Mouse (Mus musculus) intestine, embryonic 15.5 days (tissue): ENCODE measurements at regions not wholly inside any gene's neighbourhood (a gene's known extent, or its start where the extent isn't known, plus 50 kb on each side); places are given as distances from the start of the nearest gene placed in this dataset.
"Not testable (repeated sequence)": the region's sequence is repeated elsewhere in the genome, so short reads cannot be mapped to it uniquely, and the experiment has no call there.

ENCODE experiments used
- ATAC-seq: fragments of 200-750 bp; cut with Nextera tagmentation; 2 replicates; pipeline ENCODE4 v1.8.0; 2017; ENCODE audit warnings: moderate TSS enrichment, moderate library complexity
- H3K27ac ChIP-seq: fragments of 300-500 bp; sonication (generic); 2 replicates; pipeline ENCODE4 v1.5.1; 2015; ENCODE audit warnings: mild to moderate bottlenecking, inconsistent platforms
- H3K27me3 ChIP-seq: fragments of 300-500 bp; sonication (generic); replicated peaks from 2 replicates; pipeline ENCODE4 v1.6.1; 2015; ENCODE audit warnings: inconsistent platforms
- H3K36me3 ChIP-seq: fragments of 300-500 bp; sonication (generic); 2 replicates; pipeline ENCODE4 v1.6.1; 2015; ENCODE audit warnings: inconsistent platforms
- H3K4me1 ChIP-seq: fragments of 300-500 bp; sonication (generic); replicated peaks from 2 replicates; pipeline ENCODE4 v1.6.1; 2015; ENCODE audit warnings: inconsistent platforms
- H3K4me2 ChIP-seq: fragments of 300-500 bp; sonication (generic); replicated peaks from 2 replicates; pipeline ENCODE4 v1.6.1; 2015; ENCODE audit warnings: mild to moderate bottlenecking, inconsistent platforms
- H3K4me3 ChIP-seq: fragments of 300-500 bp; sonication (generic); replicated peaks from 2 replicates; pipeline ENCODE4 v1.5.1; 2015; ENCODE audit warnings: inconsistent platforms
- H3K9ac ChIP-seq: fragments of 300-500 bp; sonication (generic); 2 replicates; pipeline ENCODE4 v1.6.1; 2015; ENCODE audit warnings: inconsistent platforms
- H3K9me3 ChIP-seq: fragments of 300-500 bp; sonication (generic); 2 replicates; pipeline ENCODE4 v1.6.1; 2016; ENCODE audit warnings: inconsistent platforms
- WGBS: fragments of 180-500 bp; shearing (Covaris S2); methylation state at CpG from one replicate; pipeline ENCODE4 v1.1.7; 2015; 5-methylcytosine and 5-hydroxymethylcytosine counted together

DNA sequence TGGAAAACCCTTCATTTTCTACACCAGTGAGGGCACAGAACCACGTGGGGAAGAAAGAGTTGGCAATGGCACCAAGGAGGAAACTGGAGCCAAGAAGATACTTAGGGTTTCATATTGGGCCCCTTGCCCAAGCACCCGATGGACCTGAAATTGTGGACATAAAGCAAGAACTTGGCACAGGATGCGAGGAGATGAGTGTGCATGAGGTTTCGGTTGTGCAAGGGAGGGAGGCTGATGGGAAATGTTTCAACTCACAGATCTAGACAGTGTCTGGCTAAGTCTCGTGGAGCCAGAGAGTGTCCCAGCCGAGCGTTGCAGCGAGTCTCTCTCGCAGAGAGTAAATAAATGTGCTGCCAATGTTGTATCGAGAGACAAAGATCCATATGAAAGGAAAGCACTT is 323.4 kb upstream of the Maf start:
- no peak overlapping the region for H3K27ac ChIP-seq
- no peak overlapping the region for H3K4me2 ChIP-seq
- H3K27me3 ChIP-seq: no peaks in the 10 kb centered on the region
- no peak overlapping the region for H3K9ac ChIP-seq
- H3K4me3 ChIP-seq: no peak overlapping the region
- H3K36me3 ChIP-seq: no peaks in the 10 kb centered on the region
- no peaks in the 10 kb centered on the region for H3K4me1 ChIP-seq
- 83% methylated on average over 10 of the region's 10 CpGs for WGBS
- no peak for ATAC-seq
- H3K9me3 ChIP-seq: no peaks in the 10 kb centered on the region

DNA sequence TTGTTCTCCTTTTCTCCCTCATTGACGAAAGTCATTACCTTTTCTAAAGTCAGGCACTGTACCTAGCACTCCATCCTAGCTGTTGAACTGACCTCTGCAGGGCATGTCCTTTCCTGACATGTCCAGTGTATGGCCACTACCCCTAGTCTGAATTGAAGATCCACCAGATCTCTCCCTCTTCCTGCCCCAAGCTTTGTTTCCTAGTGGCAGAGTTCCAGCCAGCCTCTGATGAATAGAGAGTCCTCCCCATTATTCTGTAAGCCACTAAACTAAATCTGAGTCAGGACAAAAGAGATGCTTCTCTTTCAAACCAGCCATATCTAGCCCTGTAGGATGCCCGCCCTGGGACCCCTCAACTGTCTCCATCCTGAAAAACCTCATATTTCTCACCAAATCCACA is 317.7 kb upstream of the Maf start:
- H3K36me3 ChIP-seq: no peaks in the 10 kb centered on the region
- H3K4me2 ChIP-seq: no peak overlapping the region
- no peak for ATAC-seq
- 86% methylated on average over 2 of the region's 2 CpGs for WGBS
- H3K27ac ChIP-seq: no peak overlapping the region
- H3K9ac ChIP-seq: no peak overlapping the region
- no peaks in the 10 kb centered on the region for H3K4me1 ChIP-seq
- H3K27me3 ChIP-seq: no peaks in the 10 kb centered on the region
- no peaks in the 10 kb centered on the region for H3K9me3 ChIP-seq
- H3K4me3 ChIP-seq: no peak overlapping the region

DNA sequence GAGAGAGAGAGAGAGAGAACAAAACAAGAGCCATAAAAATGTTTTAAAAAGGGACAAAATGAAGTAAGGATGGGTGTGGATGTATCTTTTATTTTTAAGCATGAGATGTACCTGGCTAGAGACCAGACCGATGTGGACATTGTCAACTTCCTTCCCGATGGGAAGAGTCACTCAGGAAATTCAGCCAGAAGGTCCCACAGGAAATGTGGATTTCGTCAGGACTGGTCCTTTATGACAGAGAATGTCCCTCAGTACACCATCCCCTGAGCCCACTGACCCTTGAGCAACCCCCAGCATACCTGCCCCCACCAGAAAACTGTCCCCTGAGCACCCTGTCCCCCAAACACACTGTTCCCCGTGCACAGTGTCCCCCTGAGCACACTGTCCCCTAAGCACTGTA is 317.2 kb upstream of the Maf start:
- Histone ChIP-seq H3K4me2 (no peak overlapping the region), H3K9me3 (no peaks in the 10 kb centered on the region), H3K4me1 (no peaks in the 10 kb centered on the region), H3K36me3 (no peaks in the 10 kb centered on the region), H3K27me3 (no peaks in the 10 kb centered on the region), H3K9ac (no peak overlapping the region), H3K4me3 (no peak overlapping the region), H3K27ac (no peak overlapping the region)
- no peak for ATAC-seq
- WGBS: 74% methylated on average over 4 of the region's 4 CpGs

DNA sequence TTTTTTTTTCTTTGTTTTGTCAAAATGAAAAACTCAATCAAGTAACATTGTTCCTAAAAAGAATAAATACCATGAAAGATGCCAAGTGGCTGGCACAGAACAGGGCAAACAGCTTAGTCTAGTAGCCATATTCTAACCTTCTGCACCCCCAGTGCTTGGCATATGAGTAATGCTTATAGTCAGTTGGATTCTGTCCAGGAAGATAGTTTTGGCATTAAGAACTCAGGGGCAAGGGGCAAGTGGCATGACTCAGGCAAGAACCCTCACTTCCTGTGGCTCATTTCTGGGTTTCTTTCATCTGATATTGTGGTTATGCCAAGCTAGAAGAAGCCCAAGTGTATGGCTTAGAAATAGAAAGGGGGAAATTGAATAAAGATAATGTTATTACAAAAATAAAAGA is 314.1 kb upstream of the Maf start:
- no peak overlapping the region for H3K4me2 ChIP-seq
- H3K4me1 ChIP-seq: no peaks in the 10 kb centered on the region
- H3K36me3 ChIP-seq: no peaks in the 10 kb centered on the region
- no peaks in the 10 kb centered on the region for H3K9me3 ChIP-seq
- no peaks in the 10 kb centered on the region for H3K27me3 ChIP-seq
- ATAC-seq: no peak
- H3K9ac ChIP-seq: no peak overlapping the region
- no peak overlapping the region for H3K27ac ChIP-seq
- no peak overlapping the region for H3K4me3 ChIP-seq

DNA sequence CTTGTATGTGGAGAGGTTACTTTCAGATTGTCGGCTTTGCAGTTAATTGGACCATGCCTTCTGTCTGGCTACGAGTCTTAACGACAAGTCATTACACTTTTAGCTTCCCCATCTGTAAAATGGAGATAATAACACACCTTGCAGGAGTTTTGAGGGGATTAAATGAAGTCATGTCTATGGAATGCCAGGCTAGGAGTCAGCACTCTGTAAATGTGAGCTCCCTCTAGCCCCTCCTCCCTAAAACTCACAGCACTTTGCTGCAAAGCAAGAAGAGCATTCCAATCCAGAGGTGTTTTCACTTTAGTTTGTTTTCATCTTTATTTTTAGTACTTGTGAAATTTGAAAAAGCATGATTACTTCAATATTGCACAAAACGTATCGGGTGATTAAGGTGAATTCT is 287.7 kb upstream of the Maf start:
- Histone ChIP-seq H3K9ac (no peak overlapping the region), H3K4me2 (no peak overlapping the region), H3K9me3 (no peaks in the 10 kb centered on the region), H3K4me1 (no peaks in the 10 kb centered on the region), H3K27me3 (no peaks in the 10 kb centered on the region), H3K27ac (no peak overlapping the region), H3K36me3 (no peaks in the 10 kb centered on the region), H3K4me3 (no peak overlapping the region)
- 70% methylated on average over 5 of the region's 5 CpGs for WGBS
- ATAC-seq: no peak

DNA sequence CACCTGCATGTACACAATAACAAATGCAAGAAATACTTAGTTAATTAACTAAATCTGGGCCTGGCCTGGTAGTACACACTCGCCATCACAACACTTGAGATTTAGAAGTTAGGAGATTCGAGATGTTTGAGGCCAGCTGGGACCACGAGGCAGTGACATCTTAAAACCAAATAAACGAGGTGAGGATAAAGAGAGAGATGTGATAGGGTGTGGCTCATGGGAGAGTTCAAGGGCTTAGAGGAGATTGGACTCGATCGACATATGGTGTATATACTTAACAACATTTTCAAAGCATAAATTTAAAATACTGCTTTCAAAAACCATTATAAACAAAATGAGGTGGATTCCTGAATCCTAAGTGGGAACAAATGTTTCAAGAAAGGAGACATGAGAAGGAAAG is 284.4 kb upstream of the Maf start:
- H3K27ac ChIP-seq: no peak overlapping the region
- H3K4me1 ChIP-seq: no peaks in the 10 kb centered on the region
- WGBS: 74% methylated on average over 6 of the region's 6 CpGs
- no peak overlapping the region for H3K4me2 ChIP-seq
- no peak overlapping the region for H3K4me3 ChIP-seq
- no peak for ATAC-seq
- H3K9ac ChIP-seq: no peak overlapping the region
- no peaks in the 10 kb centered on the region for H3K9me3 ChIP-seq
- H3K36me3 ChIP-seq: no peaks in the 10 kb centered on the region
- no peaks in the 10 kb centered on the region for H3K27me3 ChIP-seq

DNA sequence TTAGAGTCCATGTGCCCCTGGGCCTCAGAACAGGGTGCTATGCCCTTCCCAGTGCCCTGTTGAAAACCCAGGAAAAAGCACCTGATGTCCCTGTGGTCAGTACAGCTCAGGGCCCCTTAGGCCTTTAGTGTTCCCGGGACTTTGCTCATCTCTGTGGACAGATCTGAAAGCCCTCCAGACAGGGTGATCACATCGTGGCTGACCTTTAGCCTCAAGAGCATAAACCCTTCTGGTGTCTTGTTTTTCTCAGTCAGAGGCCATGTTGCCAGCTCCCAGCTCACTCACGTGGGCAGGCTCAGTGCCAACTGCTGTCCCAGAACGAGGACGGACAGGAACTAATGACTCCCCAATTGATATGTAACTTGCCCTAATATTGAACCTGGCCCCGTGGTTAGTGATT is 275.8 kb upstream of the Maf start:
- Histone ChIP-seq H3K36me3 (no peaks in the 10 kb centered on the region), H3K4me3 (no peak overlapping the region), H3K4me2 (no peak overlapping the region), H3K27ac (no peak overlapping the region), H3K27me3 (no peaks in the 10 kb centered on the region), H3K4me1 (no peaks in the 10 kb centered on the region), H3K9ac (no peak overlapping the region), H3K9me3 (no peaks in the 10 kb centered on the region)
- peak; percentile 48; the same call in 1 of the 2 replicates for ATAC-seq
- 52% methylated on average over 6 of the region's 6 CpGs for WGBS

DNA sequence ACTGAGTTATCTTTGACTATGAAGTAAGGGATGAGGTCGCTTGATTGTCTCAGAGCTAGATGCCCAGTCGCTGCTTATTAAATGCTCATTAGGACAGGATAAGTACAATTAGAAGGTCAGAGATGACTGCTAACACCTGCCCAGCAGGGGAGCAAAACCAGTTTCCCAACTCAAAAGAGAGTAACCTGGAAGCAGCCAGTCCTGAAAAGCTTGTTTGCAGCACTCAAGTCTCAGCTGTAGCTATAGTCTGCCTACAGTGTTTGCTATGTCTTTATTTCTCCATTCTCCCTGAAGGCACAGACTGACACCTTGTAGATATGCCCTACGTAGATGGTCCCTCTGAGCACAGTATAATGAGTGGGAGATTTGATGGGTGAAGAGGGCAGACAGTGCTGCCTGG is 274.7 kb upstream of the Maf start:
- H3K4me2 ChIP-seq: no peak overlapping the region
- 72% methylated on average over 3 of the region's 3 CpGs for WGBS
- no peaks in the 10 kb centered on the region for H3K27me3 ChIP-seq
- no peak overlapping the region for H3K4me3 ChIP-seq
- no peak overlapping the region for H3K9ac ChIP-seq
- ATAC-seq: no peak
- no peak overlapping the region for H3K27ac ChIP-seq
- H3K9me3 ChIP-seq: no peaks in the 10 kb centered on the region
- H3K36me3 ChIP-seq: no peaks in the 10 kb centered on the region
- no peaks in the 10 kb centered on the region for H3K4me1 ChIP-seq

DNA sequence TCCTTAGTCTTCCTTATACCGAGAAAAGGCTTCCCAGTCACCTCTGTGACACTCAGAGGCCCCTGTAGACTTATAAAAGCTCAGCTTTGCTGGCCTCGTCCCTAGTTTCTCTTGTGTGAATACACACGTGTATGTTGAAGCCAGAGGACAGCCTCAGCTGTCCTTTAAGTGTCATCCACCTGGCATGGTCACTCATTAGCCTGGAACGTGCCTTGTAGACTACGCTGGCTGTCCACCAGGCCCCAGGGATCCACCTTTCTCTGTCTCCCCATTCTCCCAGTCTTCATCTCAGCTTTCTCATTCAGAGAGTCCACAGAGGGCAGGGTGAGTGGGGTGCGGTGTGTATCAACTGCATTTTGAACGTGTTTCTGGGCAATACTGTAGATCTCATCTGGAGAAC is 273.8 kb upstream of the Maf start:
- no peak overlapping the region for H3K27ac ChIP-seq
- no peak for ATAC-seq

DNA sequence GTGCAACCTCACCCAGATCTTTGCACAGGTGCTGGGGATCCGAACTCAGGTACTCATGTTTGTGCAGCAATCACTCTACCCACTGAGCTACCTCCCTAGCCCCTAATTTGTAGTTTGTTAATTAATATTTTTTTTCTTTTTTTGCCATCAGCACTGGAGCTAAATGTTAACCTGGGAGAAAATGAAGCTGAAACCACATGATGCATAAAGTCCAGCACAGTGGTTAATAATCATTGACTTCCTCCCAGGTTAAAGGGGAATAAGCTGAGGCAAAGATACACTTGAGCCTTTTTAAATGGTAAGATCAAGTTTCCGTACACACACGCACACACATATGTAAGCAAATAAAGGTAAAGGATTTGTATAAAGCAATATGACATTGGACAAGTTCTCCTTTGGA is 273.0 kb upstream of the Maf start:
- Histone ChIP-seq H3K4me2 (no peak overlapping the region), H3K4me1 (no peaks in the 10 kb centered on the region), H3K9ac (no peak overlapping the region), H3K36me3 (no peaks in the 10 kb centered on the region), H3K9me3 (no peaks in the 10 kb centered on the region), H3K27me3 (no peaks in the 10 kb centered on the region), H3K4me3 (no peak overlapping the region), H3K27ac (no peak overlapping the region)
- WGBS: 89% methylated on average over 3 of the region's 3 CpGs
- no peak for ATAC-seq

More for the DNA sequence above, 273.8 kb upstream of the Maf start:
- no peaks in the 10 kb centered on the region for H3K9me3 ChIP-seq
- no peaks in the 10 kb centered on the region for H3K36me3 ChIP-seq
- no peak overlapping the region for H3K4me3 ChIP-seq
- no peaks in the 10 kb centered on the region for H3K4me1 ChIP-seq
- H3K9ac ChIP-seq: no peak overlapping the region
- no peaks in the 10 kb centered on the region for H3K27me3 ChIP-seq
- WGBS: 84% methylated on average over 7 of the region's 7 CpGs
- H3K4me2 ChIP-seq: no peak overlapping the region

DNA sequence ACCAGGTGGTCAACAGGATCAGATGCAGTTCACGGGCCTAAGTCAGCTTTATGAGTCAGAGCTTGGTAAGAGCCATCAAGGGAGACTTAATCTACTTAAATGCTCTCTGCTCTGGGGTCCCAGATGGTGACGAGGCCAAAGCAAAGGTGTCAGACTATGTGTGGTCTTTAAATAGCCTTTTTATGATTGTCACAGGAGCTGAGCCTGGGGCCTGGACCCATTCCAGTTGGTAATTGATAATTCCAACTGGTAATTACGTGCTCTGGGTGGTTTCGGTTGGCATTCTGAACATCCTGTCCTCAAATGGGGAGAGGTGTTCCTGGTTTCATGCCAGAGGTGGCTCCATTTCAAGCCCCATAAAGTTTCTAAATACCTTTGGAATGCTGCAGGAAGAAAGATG is 269.6 kb upstream of the Maf start:
- Histone ChIP-seq H3K9ac (no peak overlapping the region), H3K4me1 (no peaks in the 10 kb centered on the region), H3K36me3 (no peaks in the 10 kb centered on the region), H3K4me2 (no peak overlapping the region), H3K27ac (no peak overlapping the region), H3K9me3 (no peaks in the 10 kb centered on the region), H3K4me3 (no peak overlapping the region), H3K27me3 (no peaks in the 10 kb centered on the region)
- no peak for ATAC-seq
- 73% methylated on average over 4 of the region's 4 CpGs for WGBS

DNA sequence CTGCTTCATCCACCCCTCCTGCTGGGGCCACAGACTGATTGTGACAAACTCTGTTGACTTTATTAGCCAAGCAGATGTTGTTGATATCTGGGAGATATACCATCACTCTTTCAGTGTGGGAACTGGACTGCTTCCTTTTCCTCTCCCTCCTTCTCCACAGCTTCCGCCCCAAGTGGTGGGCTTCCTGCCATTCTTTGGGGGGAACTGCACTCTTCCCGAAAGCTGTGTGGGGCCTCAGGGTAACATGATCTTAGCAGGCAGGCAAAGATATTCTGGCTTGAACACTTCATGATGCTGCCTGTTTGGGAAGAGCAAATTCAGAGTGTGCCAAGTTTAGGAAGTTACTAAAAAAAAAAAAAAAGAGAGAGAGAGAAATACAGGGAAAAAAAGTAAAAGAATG is 267.1 kb upstream of the Maf start:
- no peaks in the 10 kb centered on the region for H3K9me3 ChIP-seq
- H3K4me3 ChIP-seq: no peak overlapping the region
- H3K4me2 ChIP-seq: no peak overlapping the region
- 35% methylated on average over 2 of the region's 2 CpGs for WGBS
- no peaks in the 10 kb centered on the region for H3K36me3 ChIP-seq
- no peak overlapping the region for H3K9ac ChIP-seq
- H3K27me3 ChIP-seq: no peaks in the 10 kb centered on the region
- H3K27ac ChIP-seq: no peak overlapping the region
- ATAC-seq: peak; percentile 14; the same call in 1 of the 2 replicates
- H3K4me1 ChIP-seq: no peaks in the 10 kb centered on the region

DNA sequence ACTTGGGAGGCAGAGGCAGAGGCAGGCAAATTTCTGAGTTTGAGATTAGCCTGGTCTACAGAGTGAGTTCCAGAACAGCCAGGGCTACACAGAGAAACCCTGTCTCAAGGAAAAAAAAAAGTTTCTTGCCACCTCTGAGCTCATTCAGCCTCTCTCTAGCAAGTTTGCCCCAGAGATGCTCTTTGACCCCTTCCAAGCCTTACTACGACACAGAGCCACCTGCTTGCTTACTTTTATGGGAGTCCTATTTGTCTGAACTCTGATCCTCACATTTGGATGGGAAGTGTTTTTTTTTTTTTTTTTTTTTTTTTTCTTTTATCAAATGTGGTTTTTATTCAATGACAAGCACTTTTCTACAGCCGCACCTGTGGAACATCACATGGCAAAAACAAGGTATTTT is 263.8 kb upstream of the Maf start:
- not testable (repeated sequence) for H3K27ac ChIP-seq, H3K36me3 ChIP-seq, H3K27me3 ChIP-seq, H3K4me2 ChIP-seq, H3K4me3 ChIP-seq, H3K4me1 ChIP-seq, H3K9me3 ChIP-seq, H3K9ac ChIP-seq
- WGBS: 65% methylated on average over 2 of the region's 2 CpGs
- ATAC-seq: peak; percentile 90

DNA sequence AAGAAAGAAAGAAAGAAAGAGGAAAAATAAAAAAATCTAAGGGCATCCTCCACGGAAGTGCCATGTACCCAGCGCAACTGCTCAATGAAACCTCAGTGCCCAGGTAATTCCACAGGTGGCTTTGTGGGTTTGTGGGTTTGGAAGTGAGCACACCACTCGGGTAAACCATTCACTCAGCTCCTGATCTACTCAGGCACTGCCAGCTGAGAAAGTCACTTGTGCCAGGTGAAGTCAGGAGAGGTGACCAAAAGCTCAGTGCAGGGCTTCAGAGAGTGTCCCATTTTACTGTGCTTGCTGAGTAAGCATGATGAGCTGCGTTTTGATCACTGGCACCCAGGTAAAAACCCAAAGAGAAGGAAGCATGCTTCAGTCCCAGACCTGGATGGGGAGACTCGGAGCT is 260.5 kb upstream of the Maf start:
- Histone ChIP-seq H3K36me3 (no peaks in the 10 kb centered on the region), H3K4me3 (no peak overlapping the region), H3K27me3 (no peaks in the 10 kb centered on the region), H3K4me2 (no peak overlapping the region), H3K4me1 (no peaks in the 10 kb centered on the region), H3K9me3 (no peaks in the 10 kb centered on the region), H3K27ac (no peak overlapping the region), H3K9ac (no peak overlapping the region)
- 84% methylated on average over 5 of the region's 5 CpGs for WGBS
- ATAC-seq: no peak
